24 mouse cellular contexts compared by ENCODE assay signal in genomic region chr6:87034395-87034794, GRCm38 (mm10). TPM values are rescaled to one million over a fixed set of nuclear protein-coding genes. Genes with fewer than 3 reads are reported as not detected.
DNase-seq lines count a peak whose midpoint lies in the region; ATAC-seq and TF ChIP-seq lines count a peak whose summit lies in the region.
"Had no signal": no experiment of that assay in that cellular context is flagged by ENCODE, and none has a peak within 500 bp of the region (broad histone marks: within the 10 kb centered on the region; RNA-seq: fewer than 3 reads in every experiment).

No protein-coding gene starts in this region.

- no peaks in the 10 kb centered on the region for H3K27me3 ChIP-seq in intestine, postnatal 0 days (replicated peaks; ENCODE audit: control insufficient read depth, insufficient read depth, low read length)
- H3K27me3 ChIP-seq in stomach, embryonic 16.5 days (ENCODE audit: control insufficient read depth, insufficient read depth, low read length): no peaks in the 10 kb centered on the region
- H3K27me3 ChIP-seq: heart, embryonic 15.5 days had no signal

- DNase-seq in fat pad, adult 2 months (ENCODE audit: extremely low read depth, low read depth, low spot score): peak; percentile 30
- peak; percentile 14 for DNase-seq in gonadal fat pad, adult 2 months (ENCODE audit: low read depth)
- DNase-seq in layer of hippocampus, adult 9-10 months (ENCODE audit: low spot score): no peak
- no peak for DNase-seq in urinary bladder, postnatal 36 days (ENCODE audit: low spot score in 2 of 2)
- no peak for DNase-seq in layer of hippocampus, postnatal 25 days (ENCODE audit: extremely low spot score in 1 of 2, low spot score in 1 of 2)
- DNase-seq: adrenal gland, adult 8-10 months; adrenal gland, postnatal 25 days; cerebellum, adult 11-12 months; cerebellum, adult 8-10 months; cerebellum, postnatal 10 days; forebrain, postnatal 0 days; gastrocnemius, postnatal 25 days; heart, postnatal 10 days; heart, postnatal 4 days had no signal

- no peak for TF ChIP-seq CTCF in intestine, postnatal 0 days (IDR thresholded peaks at IDR 0.05; ENCODE audit: low read depth)

- H3K9me3 ChIP-seq in intestine, postnatal 0 days (ENCODE audit: control insufficient read depth): peaks cover 6% of the 10 kb centered on the region; the same call in 1 of the 2 replicates
- peaks cover 3% of the 10 kb centered on the region; the same call in 1 of the 2 replicates for H3K9me3 ChIP-seq in stomach, embryonic 16.5 days (replicated peaks; ENCODE audit: control insufficient read depth, low read length)
- H3K9me3 ChIP-seq: heart, embryonic 15.5 days had no signal

- no peak overlapping the region for H3K9ac ChIP-seq in intestine, postnatal 0 days (ENCODE audit: low read depth, low read length)
- no peak overlapping the region for H3K9ac ChIP-seq in stomach, embryonic 16.5 days (ENCODE audit: low read length)
- H3K9ac ChIP-seq: forebrain, postnatal 0 days; heart, embryonic 15.5 days; hindbrain, embryonic 14.5 days had no signal

- WGBS in intestine, postnatal 0 days: 29% methylated on average over 3 of the region's 3 CpGs
- WGBS in stomach, embryonic 16.5 days: 72% methylated on average over 3 of the region's 3 CpGs

- peak; percentile 76 for ATAC-seq in intestine, postnatal 0 days
- no peak for ATAC-seq in stomach, embryonic 16.5 days (ENCODE audit: insufficient read depth, low FRiP score)
- ATAC-seq: activated CD4-positive, CD25-positive, alpha-beta regulatory T cell, adult 4 months; CD4-positive, CD25-positive, alpha-beta regulatory T cell, adult 4 months; forebrain, embryonic 14.5 days; forebrain, postnatal 0 days; hindbrain, postnatal 0 days; inflammation-experienced regulatory T-cells, adult 6 months had no signal

- H3K27ac ChIP-seq in intestine, postnatal 0 days (ENCODE audit: low read depth, low read length): peak overlapping the region; percentile 70
- peak overlapping the region; percentile 23; the same call in 1 of the 2 replicates for H3K27ac ChIP-seq in stomach, embryonic 16.5 days (ENCODE audit: low read length)
- H3K27ac ChIP-seq: heart, embryonic 15.5 days; hindbrain, embryonic 14.5 days; hindbrain, postnatal 0 days had no signal

- H3K4me2 ChIP-seq in intestine, postnatal 0 days (replicated peaks; ENCODE audit: low read depth): no peak overlapping the region
- no peak overlapping the region for H3K4me2 ChIP-seq in stomach, embryonic 16.5 days (ENCODE audit: low read depth, low read length)
- H3K4me2 ChIP-seq: heart, embryonic 11.5 days; heart, embryonic 15.5 days; hindbrain, embryonic 14.5 days had no signal

- H3K4me1 ChIP-seq in intestine, postnatal 0 days (replicated peaks; ENCODE audit: control insufficient read depth, insufficient read depth, low read length): peaks cover 15% of the 10 kb centered on the region; the same call in 1 of the 2 replicates
- no peaks in the 10 kb centered on the region for H3K4me1 ChIP-seq in stomach, embryonic 16.5 days (ENCODE audit: control insufficient read depth, insufficient read depth, low read length)
- H3K4me1 ChIP-seq: heart, embryonic 15.5 days had no signal

- H3K36me3 ChIP-seq in intestine, postnatal 0 days (ENCODE audit: control insufficient read depth, insufficient read depth): 0 out of 2 replicates have a peak, but pooled peaks cover 4% of the 10 kb centered on the region
- H3K36me3 ChIP-seq in stomach, embryonic 16.5 days (ENCODE audit: control insufficient read depth, insufficient read depth, low read length): no peaks in the 10 kb centered on the region
- H3K36me3 ChIP-seq: heart, embryonic 15.5 days had no signal

- H3K4me3 ChIP-seq in intestine, postnatal 0 days (ENCODE audit: low read depth, low read length): no peak overlapping the region
- no peak overlapping the region for H3K4me3 ChIP-seq in stomach, embryonic 16.5 days (replicated peaks; ENCODE audit: low read length)
- H3K4me3 ChIP-seq: heart, embryonic 15.5 days had no signal

RNA-seq across cellular contexts. Expression of gene Gfpt1, which starts 8.3 kb away (rescaled TPM):
- 20.4 and 24.1 TPM in 2 replicates for polyA plus RNA-seq in gonadal fat pad, adult 2 months (2012; rRNA removed)
- polyA plus RNA-seq in intestine, postnatal 0 days (2015; fragmentation: Nextera tagmentation; extraction: Ambion mirVana): 17.5 and 18.8 TPM in 2 replicates
- 31.0 and 35.8 TPM in 2 replicates for polyA plus RNA-seq in stomach, embryonic 16.5 days (2015; fragmentation: Nextera tagmentation; extraction: Ambion mirVana)
- 10 to 100 TPM; 50.0 to 51.7 TPM for total RNA-seq in layer of hippocampus, postnatal 25 days (2021)

RNA-seq across cellular contexts. Expression of gene Nfu1, which starts 25.4 kb away (rescaled TPM):
- 60.8 and 65.8 TPM in 2 replicates for polyA plus RNA-seq in gonadal fat pad, adult 2 months (2012; rRNA removed)
- 75.6 and 81.8 TPM in 2 replicates for polyA plus RNA-seq in intestine, postnatal 0 days (2015; fragmentation: Nextera tagmentation; extraction: Ambion mirVana)
- 94.6 and 96.8 TPM in 2 replicates for polyA plus RNA-seq in stomach, embryonic 16.5 days (2015; fragmentation: Nextera tagmentation; extraction: Ambion mirVana)
- 10 to 100 TPM; 57.5 to 59.6 TPM for total RNA-seq in layer of hippocampus, postnatal 25 days (2021)

Comparison
In these comparisons a context has a peak if more than half of its experiments do, and no peak if none do; other contexts are left out.
1. DNase-seq: peak in fat pad, adult 2 months (single experiment) and gonadal fat pad, adult 2 months (single experiment); none in layer of hippocampus, adult 9-10 months (single experiment), urinary bladder, postnatal 36 days (0 of 2) and layer of hippocampus, postnatal 25 days (0 of 2).